Mouse (Mus musculus) heart, postnatal 14 days (tissue): Measurements from ENCODE around the gene Brpf3. TPM values are rescaled to one million over a fixed set of nuclear protein-coding genes. Genes with fewer than 3 reads are reported as not detected.
A peak's percentile ranks its signal among the peaks of the same experiment; 100 is the strongest.
"Not testable (repeated sequence)": the region's sequence is repeated elsewhere in the genome, so short reads cannot be mapped to it uniquely, and the experiment has no call there.

Experiments used
- DNase-seq, 2 experiments: peaks; one replicate each; pipeline ENCODE4 v3.0.0; 2021 to 2022
- intact Hi-C: fragments of 180-260 bp; cut with DNase I; formaldehyde crosslinking; loops from one replicate; pipeline ENCODE4 v1.15.1; 2025
- total RNA-seq, 2 experiments: library from RNA; stranded (reverse); gene quantifications; 2 replicates each; pipeline ENCODE4 v1.2.3; 2021

Gene Brpf3
- total RNA-seq, 2 experiments from 2014 or later = 17.2 to 18.5 TPM

DNA sequence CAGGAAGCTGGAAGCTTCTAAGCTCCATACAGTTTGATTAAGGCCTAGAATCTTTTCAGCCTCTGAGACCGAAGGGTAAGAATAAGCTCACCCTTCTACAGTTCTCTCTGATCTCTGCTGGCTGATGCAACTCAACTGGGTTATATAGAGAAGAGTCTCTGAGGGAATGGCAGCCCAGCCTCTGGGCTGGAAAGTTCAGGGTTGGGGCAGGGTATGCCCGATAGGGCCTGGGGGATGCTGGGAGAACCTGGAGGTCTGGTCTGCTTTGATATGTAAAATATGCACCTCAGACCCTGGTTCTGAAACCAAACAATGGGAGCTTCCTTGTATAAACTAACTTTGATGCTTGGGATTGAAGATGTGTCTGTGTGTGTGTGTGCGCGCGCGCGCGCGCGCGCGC lies 13.4 kb upstream of the Brpf3 start:
- intact Hi-C loops = no loop called here
- DNase-seq = no peak

DNA sequence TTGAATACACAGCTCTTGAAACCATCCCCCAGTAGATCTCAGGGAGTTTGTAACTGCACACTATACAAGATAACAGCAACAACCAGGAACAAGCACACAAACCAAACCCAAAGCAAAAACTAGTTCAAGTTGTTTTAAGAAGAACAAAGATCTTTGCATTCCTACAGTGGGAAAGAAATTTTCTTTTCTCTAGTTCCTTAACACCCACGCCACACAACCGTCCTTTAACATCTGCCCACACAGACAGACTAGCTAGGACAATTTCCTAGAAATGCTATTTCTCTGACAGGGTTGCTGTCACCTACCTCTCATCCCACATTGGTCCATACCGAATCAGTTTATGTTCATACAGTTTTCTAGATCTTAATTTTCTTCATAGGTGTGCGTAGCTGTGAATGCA lies 3.9 kb upstream of the Brpf3 start:
- DNase-seq = no peak
- intact Hi-C loops = no loop called here

DNA sequence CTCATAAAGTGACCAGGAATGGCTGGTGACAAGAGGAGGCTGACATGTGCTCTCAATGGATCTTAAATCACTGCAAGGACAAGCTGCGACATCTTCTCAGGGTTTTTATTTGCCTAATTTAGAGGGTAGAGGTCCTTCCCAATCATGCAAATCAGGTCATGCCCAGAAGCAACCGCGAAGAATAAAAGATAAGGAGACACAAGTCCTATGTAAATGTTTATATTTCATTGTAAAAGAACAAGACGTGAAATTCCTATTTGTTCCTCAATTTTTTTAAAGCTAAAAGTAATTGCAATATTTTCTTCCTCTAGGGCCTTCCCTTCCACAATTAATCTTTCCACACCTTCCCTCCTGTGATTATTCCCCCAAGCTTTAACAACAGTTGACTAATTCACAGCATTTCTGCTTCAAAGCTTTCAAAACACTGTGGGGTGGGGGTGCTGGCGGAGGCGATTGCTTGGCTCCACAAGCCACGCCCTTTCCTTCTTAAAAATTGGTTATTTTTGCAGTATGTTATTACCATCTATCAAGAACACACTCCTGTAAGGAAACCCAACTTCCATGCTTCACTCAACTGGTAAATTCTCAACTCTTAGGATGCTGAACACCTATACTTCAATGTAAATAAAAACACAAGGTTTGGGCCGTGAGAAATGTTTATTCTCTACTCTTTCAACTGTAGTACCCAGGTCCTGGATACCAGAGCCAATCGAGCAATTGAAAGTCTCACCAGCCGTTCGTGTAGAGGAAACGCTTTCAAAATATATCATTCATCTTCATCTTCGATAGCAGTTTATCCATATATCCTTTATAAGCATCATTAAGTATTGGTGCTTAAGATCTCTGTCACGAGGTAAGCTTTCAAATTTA lies 1.4 kb upstream of the Brpf3 start:
- intact Hi-C loops = loop anchor here (2.0 kb wide), 2 partner anchors 37 to 107 kb away; no protein-coding TSS in a partner anchor
- DNase-seq = no peak

DNA sequence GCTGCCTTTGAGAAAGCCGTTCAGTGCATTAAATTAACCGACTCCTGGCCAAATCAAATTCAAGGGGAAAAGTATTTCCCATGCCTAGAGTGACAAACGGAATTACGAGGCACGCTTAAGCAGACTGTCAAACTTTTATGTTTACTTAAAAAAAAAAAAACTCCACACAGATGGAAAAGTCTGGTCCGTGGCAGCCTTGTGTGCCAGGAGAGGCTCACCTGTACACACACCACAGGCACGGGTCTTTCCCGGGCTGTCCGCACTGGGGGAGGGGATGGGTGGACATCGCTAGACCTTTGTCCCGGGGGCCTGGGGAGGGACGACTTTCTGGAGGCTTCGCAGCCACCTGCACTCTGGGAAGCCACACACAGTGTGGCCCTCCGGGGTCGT lies 614 bp upstream of the Brpf3 start:
- intact Hi-C loops = loop anchor here (2.0 kb wide), 2 partner anchors 37 to 107 kb away; no protein-coding TSS in a partner anchor
- DNase-seq = no peak

DNA sequence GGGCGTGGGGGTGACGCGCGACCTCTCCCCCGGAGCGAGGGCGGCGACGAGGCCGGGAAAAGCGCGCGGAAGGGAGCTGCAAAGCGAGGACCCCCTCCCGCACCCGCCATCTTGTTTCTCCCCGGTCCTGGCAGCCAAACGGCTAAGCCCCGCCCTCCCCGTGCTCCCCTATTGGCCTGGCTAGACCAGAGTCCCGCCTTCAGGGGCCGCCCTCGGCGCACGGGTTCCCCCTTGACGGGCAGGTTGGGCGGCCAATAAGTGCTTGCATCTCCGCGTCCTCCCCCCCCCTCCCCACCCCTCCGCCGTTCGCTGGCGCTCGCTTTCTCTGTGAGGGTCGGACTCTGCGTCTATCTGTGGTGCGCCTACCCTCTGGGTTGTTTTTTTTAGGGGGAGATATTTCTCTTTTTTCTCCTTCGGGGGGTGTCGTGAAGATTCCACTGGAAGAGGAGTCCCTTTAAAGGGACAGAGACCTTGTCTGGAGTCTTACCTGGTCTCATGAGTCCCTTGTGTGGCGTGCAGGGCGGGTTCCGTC lies 650 bp downstream of the Brpf3 start:
- intact Hi-C loops = loop anchor here (2.0 kb wide), 2 partner anchors 39 to 109 kb away; no protein-coding TSS in a partner anchor
- peak; percentile 99 for DNase-seq

DNA sequence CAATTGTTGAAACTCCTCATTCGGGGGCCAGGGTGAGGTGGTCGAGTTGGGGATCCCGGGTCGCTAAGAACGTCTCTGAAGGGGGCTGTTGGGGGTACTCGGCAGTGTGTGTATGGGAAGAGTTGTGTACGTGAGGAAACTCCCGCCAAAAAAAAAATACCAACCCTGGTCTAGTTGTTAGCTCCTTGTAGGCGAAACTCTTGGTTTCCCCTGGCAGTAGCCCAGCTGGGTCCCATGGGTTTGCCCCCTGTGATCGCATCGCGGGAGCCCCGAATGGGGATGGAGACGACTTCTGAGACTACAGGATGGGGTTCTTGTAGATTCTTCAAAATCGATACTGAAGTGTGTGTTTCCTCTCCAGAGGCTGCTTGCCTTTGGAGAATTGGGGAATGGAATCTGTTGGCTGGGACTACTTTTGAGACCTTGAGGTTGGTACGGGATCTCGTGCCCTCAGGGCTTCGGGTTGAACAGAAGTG lies 1.2 kb downstream of the Brpf3 start:
- no peak for DNase-seq
- intact Hi-C loops = no loop called here

DNA sequence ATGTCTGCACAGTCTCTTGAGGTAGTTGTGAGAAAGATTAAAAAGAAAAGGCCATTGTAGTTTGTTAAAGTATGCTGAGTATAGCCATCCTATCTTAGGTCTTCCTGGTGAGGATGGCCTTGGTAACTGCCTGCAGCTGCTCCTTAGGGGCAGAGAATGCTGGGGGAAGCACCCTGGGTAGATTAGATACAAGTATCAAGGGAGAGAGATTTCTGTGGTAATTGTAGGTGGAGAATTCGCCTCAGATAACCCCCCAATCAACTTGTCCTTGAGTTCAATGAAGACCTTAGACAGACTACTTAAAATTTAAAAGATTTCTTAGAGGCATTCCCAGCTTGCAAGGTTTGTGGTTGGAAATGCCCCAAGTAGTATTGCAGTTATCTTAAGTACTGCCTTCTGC lies 2.4 kb downstream of the Brpf3 start:
- no peak for DNase-seq
- intact Hi-C loops = no loop called here

DNA sequence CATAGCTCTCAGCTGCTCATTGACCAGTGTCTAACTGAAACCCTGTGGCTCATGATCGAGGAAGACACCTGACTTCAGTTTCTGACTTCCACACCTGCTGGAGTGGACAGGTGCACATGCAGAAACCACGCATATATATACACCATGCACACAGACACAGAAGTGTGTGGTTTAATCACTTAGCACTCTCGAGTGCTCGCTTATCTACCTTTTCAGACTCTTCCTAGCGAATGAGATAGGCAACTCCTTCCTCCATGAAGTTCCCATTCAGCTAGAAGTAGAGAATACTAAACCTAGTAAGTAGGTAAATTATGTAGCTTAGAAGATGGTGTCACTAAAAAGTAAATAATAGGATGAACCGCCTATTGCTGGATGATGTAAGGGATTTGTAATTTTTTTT lies 4.1 kb downstream of the Brpf3 start:
- no peak for DNase-seq
- intact Hi-C loops = no loop called here

DNA sequence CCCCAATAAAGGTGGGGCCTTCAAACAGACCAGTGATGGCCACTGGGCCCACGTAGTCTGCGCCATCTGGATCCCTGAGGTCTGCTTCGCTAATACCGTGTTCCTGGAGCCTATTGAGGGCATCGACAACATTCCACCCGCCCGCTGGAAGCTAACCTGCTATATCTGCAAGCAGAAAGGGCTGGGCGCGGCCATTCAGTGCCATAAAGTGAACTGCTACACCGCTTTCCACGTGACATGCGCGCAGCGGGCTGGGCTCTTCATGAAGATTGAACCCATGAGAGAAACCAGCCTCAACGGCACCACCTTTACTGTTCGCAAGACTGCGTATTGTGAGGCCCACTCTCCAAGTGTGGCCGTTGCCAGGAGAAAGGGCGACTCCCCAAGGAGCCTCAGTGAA lies 5.9 kb downstream of the Brpf3 start:
- intact Hi-C loops = no loop called here
- DNase-seq = no peak

DNA sequence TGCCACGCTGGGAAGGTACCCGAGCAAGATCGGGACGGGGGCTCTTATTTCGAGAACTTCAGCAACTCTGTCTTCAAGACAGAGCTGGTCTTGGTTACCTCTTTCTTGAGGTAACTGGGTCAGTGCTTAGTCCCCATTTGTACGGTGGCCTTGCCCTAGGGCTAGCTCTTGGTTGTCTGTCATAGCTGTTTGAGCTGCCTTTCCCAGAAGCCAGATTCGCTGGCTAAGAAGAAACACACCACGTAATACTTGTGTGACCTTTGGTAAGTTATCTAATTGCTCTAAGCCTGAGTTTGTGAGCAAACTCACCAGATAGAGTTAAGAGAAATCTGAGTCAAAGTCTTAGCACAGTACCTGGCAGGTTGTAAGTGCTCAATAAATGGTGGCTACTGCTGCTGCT lies 7.8 kb downstream of the Brpf3 start:
- intact Hi-C loops = no loop called here
- DNase-seq = no peak

DNA sequence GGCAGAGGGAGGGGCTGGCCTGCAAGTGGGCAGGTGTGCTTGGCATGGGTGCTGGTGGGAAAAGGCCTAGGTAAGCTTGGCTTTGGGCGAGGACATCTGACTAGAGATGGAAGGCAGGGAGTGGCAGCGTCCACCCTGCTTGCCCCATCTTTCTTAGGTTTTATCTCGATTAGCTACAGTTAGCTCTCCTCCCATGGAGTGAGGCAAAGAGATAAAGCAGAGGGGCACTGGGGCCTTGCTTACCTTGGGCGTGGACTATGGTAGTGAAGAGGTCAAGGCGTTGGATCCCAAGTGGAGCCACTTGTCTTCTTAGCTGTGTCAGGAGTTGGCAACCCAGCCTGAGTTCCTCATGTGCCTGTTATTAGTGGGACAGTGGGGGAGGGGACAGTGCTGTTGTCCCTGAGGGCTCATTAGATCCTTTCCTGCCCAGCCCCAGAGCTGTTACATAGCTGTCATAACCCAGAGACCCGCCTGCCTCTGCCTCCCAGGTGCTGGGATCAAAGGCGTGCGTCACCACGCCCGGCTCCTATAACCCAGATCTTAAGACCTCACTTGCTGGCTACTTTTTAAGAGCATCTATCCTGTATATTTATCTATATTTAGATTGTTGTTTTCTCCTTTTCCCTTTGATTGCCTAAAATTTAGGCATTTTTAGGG lies 8.4 kb downstream of the Brpf3 start:
- intact Hi-C loops = no loop called here
- DNase-seq = no peak

DNA sequence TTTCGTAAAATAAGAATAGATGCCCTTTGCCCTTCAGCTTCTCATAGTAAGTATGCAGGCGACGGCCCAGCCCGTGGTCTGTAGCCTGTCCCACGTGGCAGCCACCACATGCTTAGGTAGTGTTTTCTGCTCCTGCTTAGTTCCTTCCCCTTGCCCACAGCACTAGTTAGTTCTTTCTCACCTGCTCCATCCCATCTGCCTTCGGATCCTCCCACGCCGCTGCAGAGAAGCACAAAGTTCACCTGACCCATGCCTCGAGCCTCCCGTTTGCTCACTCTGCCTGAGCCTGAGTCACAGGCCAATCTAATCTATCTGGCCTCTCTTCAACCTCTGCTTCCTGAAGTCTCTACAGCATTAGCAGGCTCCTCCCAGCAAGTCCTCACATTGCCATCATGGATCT lies 11.5 kb downstream of the Brpf3 start:
- intact Hi-C loops = no loop called here

DNA sequence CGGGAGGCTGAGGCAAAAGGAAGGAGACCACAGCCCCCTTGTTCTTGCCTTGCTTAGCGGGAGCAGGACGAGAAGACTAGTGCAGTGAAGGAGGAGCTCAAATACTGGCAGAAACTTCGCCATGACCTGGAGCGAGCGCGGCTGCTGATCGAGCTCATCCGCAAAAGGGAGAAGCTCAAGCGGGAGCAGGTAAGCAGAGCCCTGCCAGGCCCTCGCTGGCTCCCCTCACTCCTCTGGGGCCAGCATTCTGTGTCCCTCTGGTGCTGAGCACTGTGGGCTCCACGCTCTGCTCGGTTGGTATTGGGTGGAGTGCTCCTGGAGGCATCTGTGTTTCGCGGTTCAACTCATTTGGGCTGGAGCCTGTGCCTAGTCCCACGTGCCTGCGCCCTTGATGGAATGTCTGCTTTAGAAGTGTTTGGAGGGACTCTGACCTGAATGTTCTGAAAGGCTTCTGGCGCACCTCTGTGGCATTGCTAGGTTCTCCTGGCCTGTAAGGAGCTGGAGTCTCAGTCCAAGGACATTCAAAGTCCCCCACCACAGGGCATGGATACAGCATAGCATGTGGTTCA lies 13.7 kb downstream of the Brpf3 start:
- intact Hi-C loops = no loop called here
- DNase-seq = no peak

More for the DNA sequence above, 11.5 kb downstream of the Brpf3 start:
- no peak for DNase-seq

DNA sequence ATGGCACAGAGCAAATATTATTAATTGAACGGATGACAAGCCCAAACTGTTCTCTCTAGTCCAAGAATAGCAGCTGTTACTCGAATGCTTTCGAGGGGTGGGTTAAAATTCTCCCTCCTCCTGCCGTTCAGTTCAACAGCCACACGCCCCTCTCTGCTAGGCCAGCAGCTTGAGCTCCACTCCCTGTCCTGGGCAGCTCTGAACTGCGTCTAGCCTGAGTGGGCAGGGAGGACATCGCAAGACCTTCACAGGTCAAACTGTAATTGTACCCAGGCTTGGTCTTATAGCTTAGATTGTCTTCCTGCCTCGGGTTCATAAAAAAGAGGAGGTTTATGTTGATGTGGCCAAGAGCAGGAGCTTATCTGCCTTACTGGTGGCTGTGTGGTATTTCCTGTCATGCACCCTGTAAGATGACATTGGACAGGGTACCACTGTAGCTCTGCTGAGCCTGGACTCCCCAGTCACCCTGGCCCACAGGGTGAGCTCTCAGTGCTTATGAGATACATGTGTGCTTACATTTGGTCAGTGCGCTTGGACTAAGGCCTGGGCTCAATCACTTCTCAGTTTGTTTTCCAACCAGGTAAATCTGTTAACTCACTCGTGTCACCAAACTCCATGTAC lies 14.6 kb downstream of the Brpf3 start:
- DNase-seq = no peak

DNA sequence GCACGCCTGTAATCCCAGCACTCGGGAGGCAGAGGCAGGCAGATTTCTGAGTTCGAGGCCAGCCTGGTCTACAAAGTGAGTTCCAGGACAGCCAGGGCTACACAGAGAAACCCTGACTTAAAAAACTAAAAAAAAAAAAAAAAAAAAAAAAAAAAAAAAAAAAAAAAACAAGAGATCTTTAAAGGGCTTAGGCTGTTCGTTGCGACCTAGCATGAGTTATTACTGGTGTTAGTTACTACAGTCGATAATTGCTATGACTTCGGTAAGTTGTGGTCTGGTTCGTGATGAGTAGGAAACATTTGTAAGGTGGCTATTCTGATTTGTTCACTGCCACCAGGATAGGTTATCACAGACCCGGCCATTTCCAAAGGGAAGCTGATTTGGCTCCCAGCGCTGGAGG lies 15.4 kb downstream of the Brpf3 start:
- DNase-seq, intact Hi-C loops: not testable (repeated sequence)

More for the DNA sequence above, 14.6 kb downstream of the Brpf3 start:
- intact Hi-C loops = no loop called here

DNA sequence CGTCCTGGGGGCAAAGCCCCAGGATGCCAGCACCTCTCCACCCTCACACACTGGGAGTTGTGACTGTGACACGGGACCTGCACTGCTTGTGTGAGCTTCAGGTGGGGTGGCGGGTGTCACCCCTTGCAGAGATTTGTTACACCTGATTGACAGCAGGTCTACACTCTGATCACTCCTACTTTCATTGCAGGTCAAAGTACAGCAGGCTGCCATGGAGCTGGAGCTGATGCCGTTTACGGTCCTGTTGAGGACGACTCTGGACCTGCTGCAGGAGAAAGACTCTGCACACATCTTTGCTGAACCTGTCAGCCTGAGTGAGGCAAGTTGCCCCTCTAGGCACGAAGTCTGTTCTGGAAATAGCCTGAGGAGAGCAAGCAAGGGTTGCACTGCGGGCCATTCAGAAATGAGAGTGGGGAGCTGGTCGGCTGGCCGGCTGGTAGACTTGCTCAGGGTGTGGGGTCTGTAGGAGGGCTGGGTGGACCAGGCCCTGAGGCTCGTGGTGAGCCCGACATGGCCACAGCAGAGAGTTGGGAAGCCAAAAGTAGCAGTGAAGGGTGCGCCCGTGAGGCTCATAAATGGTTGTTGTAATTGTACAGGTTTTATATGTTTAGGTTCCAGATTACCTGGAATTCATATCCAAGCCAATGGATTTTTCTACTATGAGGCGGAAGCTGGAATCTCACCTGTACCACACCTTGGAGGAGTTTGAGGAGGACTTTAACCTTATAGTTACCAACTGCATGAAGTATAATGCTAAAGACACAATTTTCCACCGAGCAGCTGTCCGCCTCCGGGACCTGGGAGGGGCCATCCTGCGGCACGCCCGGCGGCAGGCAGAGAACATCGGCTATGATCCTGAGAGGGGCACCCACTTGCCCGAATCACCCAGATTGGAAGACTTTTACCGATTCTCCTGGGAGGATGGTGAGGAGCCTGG lies 16.3 kb downstream of the Brpf3 start:
- intact Hi-C loops = no loop called here
- no peak for DNase-seq

DNA sequence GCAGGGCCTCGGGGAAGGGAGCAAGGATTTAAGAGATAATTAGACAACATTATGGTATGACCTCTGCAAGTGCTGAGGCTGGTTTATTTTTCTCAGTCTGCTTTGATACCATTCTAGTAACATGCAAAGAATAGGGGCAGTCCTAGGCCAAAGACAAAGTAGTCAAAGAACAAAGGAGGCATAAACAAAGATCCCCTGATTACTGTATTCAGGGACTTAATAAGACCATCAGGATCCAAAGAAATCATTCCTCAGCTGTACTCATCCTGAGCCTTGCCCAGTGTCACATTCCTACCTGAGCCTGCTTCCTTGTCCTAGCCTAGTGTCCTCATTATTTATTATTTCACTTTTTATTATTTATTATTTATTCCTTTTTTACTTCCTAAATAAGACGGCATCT lies 19.3 kb downstream of the Brpf3 start:
- DNase-seq = no peak

DNA sequence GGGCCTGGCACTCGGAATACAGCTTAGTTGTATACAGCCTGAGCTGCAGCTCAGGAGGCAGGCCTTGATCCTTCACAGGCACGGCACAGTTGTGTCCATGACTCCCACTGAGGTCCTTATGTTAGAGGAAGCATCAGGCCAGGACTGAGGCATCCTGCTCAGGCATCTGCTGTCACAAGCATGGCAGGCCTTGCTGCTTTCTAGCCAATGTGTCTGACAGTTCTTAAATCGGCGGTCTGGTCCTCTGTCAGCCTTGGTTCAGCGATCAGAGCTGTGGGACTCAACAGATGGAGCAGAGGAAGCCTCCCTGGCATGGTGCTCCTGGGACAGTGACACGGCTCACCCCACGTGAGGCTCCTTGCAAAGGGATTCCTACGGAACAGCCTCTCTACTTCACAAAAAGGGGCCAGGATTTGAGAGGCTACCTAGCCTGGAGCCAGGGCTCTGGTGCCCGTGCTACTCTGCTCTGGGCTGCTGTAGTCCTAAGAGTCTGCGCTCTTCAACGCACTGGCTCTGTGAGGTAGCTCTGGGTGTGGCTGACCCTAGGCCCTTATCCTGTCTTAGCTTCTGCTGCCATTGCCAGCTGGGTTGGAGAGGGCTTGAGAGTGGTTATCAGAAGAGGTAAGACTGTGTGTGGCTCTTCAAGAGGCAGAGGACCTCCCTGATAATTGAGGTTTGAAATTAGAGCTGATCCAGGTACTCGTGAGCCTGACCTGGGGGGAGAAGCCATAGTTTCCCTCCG lies 22.3 kb downstream of the Brpf3 start:
- no peak for DNase-seq
- intact Hi-C loops = no loop called here

More for the DNA sequence above, 19.3 kb downstream of the Brpf3 start:
- intact Hi-C loops = no loop called here

DNA sequence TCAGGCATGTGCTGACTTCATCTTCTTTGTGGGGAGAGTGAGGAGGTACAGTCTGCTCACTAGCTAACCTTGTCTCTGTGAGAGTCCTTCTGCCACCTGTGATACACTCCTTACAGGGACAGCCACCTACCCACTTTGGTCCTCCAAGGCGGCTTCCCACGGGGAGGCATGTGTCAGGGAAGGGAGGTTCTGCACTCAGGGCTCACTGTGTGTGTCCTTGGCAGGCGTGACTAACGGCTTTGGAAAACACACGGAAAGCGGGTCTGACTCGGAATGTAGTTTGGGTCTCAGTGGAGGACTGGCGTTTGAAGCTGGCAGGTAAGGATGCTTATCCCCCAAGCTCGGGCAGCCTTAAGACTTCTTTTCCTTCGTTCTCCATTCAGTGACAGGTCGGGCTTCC lies 22.9 kb downstream of the Brpf3 start:
- intact Hi-C loops = no loop called here
- DNase-seq = no peak
